Mouse (Mus musculus) B cell, adult (primary cell): Measurements from ENCODE around the gene Tbp. TPM values are rescaled to one million over a fixed set of nuclear protein-coding genes. Genes with fewer than 3 reads are reported as not detected.

Experiments
- total RNA-seq: library from RNA; stranded (reverse); gene quantifications from 4 replicates; pipeline ENCODE4 v1.2.4, GENCODE M21; 2023; ENCODE audit not compliant: inconsistent age

Gene Tbp
- 44.3 to 57.7 TPM (median 52.9 TPM) in 4 replicates for total RNA-seq

GRCm38 (mm10) chr17:15499656-15500394, at the start of gene Tbp, which contains the start of gene Psmb1:
TSS of gene Tbp (plus strand) at chr17:15499888.
TSS of gene Psmb1 (minus strand) at chr17:15499751.

GRCm38 (mm10) chr17:15526986-15527810, 27.5 kb downstream of the Tbp start, which contains the start of gene Pdcd2:
TSS of gene Pdcd2 (minus strand) at chr17:15527301.

GRCm38 (mm10) chr17:15564014-15564927, 64.6 kb downstream of the Tbp start, which contains the start of gene Prdm9:
TSS of gene Prdm9 (minus strand) at chr17:15564354.

Other genes starting within 250 kb of the Tbp start
- 3.7 to 7.9 TPM (median 4.4 TPM) in 4 replicates for gene Dll1, start 123.0 kb upstream of the Tbp start, total RNA-seq
- 31.5 to 34.4 TPM (median 32.4 TPM) in 4 replicates for gene Fam120b, start 103.7 kb upstream of the Tbp start, total RNA-seq
- 106 to 115 TPM (median 109 TPM) in 4 replicates for gene Psmb1, start 137 bp upstream of the Tbp start, total RNA-seq
- gene Pdcd2, start 27.4 kb downstream of the Tbp start, total RNA-seq: 37.6 to 50.6 TPM (median 43.4 TPM) in 4 replicates
- gene Prdm9, start 64.5 kb downstream of the Tbp start, total RNA-seq: 30.4 to 37.6 TPM (median 32.5 TPM) in 4 replicates
- gene Chd1, start 205.1 kb downstream of the Tbp start, total RNA-seq: 105 to 122 TPM (median 118 TPM) in 4 replicates